Mouse (Mus musculus): ENCODE results near the gene Mettl7a3. TPM values are rescaled to one million over a fixed set of nuclear protein-coding genes. Genes with fewer than 3 reads are reported as not detected.
A peak's percentile ranks its signal among the peaks of the same experiment; 100 is the strongest.
"Not testable (repeated sequence)": the region's sequence is repeated elsewhere in the genome, so short reads cannot be mapped to it uniquely, and the experiment has no call there.

The Mettl7a3 gene
- total RNA-seq, 4 experiments from 2014 or later = 0.98 TPM; not detected in 3

GRCm38 (mm10) chr15:100329336-100329735 lies 5.4 kb upstream of the Mettl7a3 start:
- DNase-seq (ENCODE audit: low spot score in 2 of 2) = not testable (repeated sequence)

- DNase-seq (ENCODE audit: low spot score in 2 of 2) = no peak
These were observed 4.0 kb upstream of the Mettl7a3 start for GRCm38 (mm10) chr15:100330739-100331138.

GRCm38 (mm10) chr15:100332077-100332961 lies 2.4 kb upstream of the Mettl7a3 start:
- DNase-seq (ENCODE audit: low spot score in 2 of 2) = not testable (repeated sequence)

- not testable (repeated sequence) for DNase-seq (ENCODE audit: low spot score in 2 of 2)
These were observed 2.6 kb downstream of the Mettl7a3 start for GRCm38 (mm10) chr15:100337328-100337727.

GRCm38 (mm10) chr15:100337847-100338246 lies 3.1 kb downstream of the Mettl7a3 start:
- DNase-seq (ENCODE audit: low spot score in 2 of 2) = peak in 1 of 2 experiments; percentile 29

- DNase-seq (ENCODE audit: low spot score in 2 of 2) = not testable (repeated sequence)
These were observed 6.7 kb downstream of the Mettl7a3 start for GRCm38 (mm10) chr15:100341314-100341980.

GRCm38 (mm10) chr15:100345484-100345883 lies 10.8 kb downstream of the Mettl7a3 start:
- no peak for DNase-seq (ENCODE audit: low spot score in 2 of 2)

GRCm38 (mm10) chr15:100346761-100347160 lies 12.0 kb downstream of the Mettl7a3 start:
- no peak for DNase-seq (ENCODE audit: low spot score in 2 of 2)

- DNase-seq (ENCODE audit: low spot score in 2 of 2) = no peak
These were observed 14.8 kb downstream of the Mettl7a3 start for GRCm38 (mm10) chr15:100349496-100349895.

GRCm38 (mm10) chr15:100351501-100352060 lies 16.9 kb downstream of the Mettl7a3 start:
- DNase-seq (ENCODE audit: low spot score in 2 of 2) = no peak

GRCm38 (mm10) chr15:100352711-100353250 lies 18.1 kb downstream of the Mettl7a3 start, which contains the start of the genes Methig1 and Mettl7a2:
Gene Methig1, plus strand, starts transcription at chr15:100353149.
Gene Mettl7a2, plus strand, starts transcription at chr15:100353200.
- DNase-seq (ENCODE audit: low spot score in 2 of 2) = no peak

- DNase-seq (ENCODE audit: low spot score in 2 of 2) = not testable (repeated sequence)
These were observed 18.7 kb downstream of the Mettl7a3 start for GRCm38 (mm10) chr15:100353399-100353798.

- no peak for DNase-seq (ENCODE audit: low spot score in 2 of 2)
These were observed 21.1 kb downstream of the Mettl7a3 start for GRCm38 (mm10) chr15:100355876-100356275.

GRCm38 (mm10) chr15:100364242-100364641 lies 29.5 kb downstream of the Mettl7a3 start, which contains the start of gene Higd1c:
Gene Higd1c, plus strand, starts transcription at chr15:100364542.
- DNase-seq (ENCODE audit: low spot score in 2 of 2) = no peak

- not testable (repeated sequence) for DNase-seq (ENCODE audit: low spot score in 2 of 2)
These were observed 31.2 kb downstream of the Mettl7a3 start for GRCm38 (mm10) chr15:100365967-100366366.

GRCm38 (mm10) chr15:100367119-100367518 lies 32.4 kb downstream of the Mettl7a3 start:
- no peak for DNase-seq (ENCODE audit: low spot score in 2 of 2)

- DNase-seq (ENCODE audit: low spot score in 2 of 2) = peak; percentile 43 to 82
These were observed 40.3 kb downstream of the Mettl7a3 start for GRCm38 (mm10) chr15:100375066-100375465.

- DNase-seq (ENCODE audit: low spot score in 2 of 2) = peak; percentile 25 to 42
These were observed 43.2 kb downstream of the Mettl7a3 start for GRCm38 (mm10) chr15:100377847-100378505.

GRCm38 (mm10) chr15:100379658-100380057 lies 44.9 kb downstream of the Mettl7a3 start:
- DNase-seq (ENCODE audit: low spot score in 2 of 2) = no peak

GRCm38 (mm10) chr15:100380104-100380503 lies 45.4 kb downstream of the Mettl7a3 start:
- no peak for DNase-seq (ENCODE audit: low spot score in 2 of 2)

GRCm38 (mm10) chr15:100385705-100386104 lies 51.0 kb downstream of the Mettl7a3 start:
- DNase-seq (ENCODE audit: low spot score in 2 of 2) = no peak
